Mouse (Mus musculus) liver, adult (tissue): ENCODE measurements around the gene Rmnd5a.

ENCODE experiments used
- GATA4 ChIP-seq: IDR thresholded peaks from 2 replicates; pipeline ENCODE4 v1.6.1; 2014; ENCODE audit warnings: mild to moderate bottlenecking, low read length; ENCODE audit not compliant: insufficient replicate concordance

The Rmnd5a gene

GRCm38 (mm10) chr6:71390496-71390895, 49.9 kb downstream of the Rmnd5a start:
- TF ChIP-seq GATA4: no peak

DNA sequence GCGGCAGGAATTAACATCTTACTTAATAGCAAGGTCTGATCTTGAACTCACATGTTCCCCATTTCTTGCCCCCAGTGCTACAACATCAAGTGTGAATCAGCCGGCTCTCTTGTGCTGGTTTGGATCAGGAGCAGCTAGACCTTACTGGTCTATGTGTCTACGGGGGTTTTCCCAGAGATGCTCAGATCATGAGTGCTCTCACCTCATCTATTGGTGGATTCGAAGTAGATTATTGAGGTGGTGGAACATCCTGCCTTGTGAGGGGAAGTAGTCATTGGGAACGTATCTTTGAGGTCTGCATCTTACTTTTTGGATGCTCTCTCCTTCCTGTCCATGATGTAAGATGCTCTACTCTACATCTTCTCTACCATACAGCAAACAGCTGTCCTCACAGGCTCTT, 58.8 kb downstream of the Rmnd5a start:
- no peak for TF ChIP-seq GATA4

- no peak for TF ChIP-seq GATA4
Measured at GRCm38 (mm10) chr6:71376711-71377110, 63.7 kb downstream of the Rmnd5a start.

DNA sequence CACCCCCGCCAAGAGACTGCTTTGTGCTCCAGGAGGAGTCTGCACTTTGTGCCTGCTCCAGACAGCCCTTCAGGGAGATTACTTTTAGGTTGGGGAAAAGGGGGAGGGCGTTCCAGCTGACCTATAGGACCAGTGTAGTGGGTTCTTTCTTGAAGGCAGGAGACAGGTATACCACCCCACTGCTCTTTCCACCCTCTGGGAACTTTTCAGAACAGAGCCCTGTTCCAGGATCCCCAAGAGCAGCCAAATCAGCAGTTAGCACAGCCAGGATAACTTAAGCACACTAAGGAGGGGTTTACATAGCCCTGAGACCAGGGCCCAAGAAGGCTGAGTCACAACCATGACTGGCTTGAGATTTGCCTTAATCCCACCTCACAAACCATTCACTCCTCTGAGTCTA, 65.5 kb downstream of the Rmnd5a start:
- no peak for TF ChIP-seq GATA4

GRCm38 (mm10) chr6:71374311-71374829, 66.1 kb downstream of the Rmnd5a start:
- TF ChIP-seq GATA4: no peak

DNA sequence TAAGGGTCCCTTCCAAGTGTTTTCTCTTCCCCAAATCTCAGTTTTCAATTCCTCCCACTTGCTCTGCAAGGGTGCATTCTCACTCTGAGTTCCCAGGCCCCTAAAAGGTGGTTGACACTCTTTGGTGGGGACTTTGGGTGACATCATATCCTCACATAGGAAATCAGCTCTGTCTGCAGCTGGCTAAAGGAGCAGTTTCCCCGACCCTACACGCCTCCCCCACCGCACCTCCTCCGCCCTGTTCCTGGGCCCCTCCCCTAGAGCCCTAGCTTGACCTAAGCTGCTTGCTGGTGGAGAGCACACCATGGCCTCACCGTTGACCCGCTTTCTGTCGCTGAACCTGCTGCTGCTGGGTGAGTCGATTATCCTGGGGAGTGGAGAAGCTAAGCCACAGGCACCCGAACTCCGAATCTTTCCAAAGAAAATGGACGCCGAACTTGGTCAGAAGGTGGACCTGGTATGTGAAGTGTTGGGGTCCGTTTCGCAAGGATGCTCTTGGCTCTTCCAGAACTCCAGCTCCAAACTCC, 67.1 kb downstream of the Rmnd5a start, which contains the start of gene Cd8a:
TSS of gene Cd8a (plus strand) at position 179 of the 527 bp plus-strand sequence.
- TF ChIP-seq GATA4: no peak

- TF ChIP-seq GATA4: no peak
Measured at GRCm38 (mm10) chr6:71372041-71372720, 68.3 kb downstream of the Rmnd5a start.

GRCm38 (mm10) chr6:71371085-71371605, 69.3 kb downstream of the Rmnd5a start:
- no peak for TF ChIP-seq GATA4

DNA sequence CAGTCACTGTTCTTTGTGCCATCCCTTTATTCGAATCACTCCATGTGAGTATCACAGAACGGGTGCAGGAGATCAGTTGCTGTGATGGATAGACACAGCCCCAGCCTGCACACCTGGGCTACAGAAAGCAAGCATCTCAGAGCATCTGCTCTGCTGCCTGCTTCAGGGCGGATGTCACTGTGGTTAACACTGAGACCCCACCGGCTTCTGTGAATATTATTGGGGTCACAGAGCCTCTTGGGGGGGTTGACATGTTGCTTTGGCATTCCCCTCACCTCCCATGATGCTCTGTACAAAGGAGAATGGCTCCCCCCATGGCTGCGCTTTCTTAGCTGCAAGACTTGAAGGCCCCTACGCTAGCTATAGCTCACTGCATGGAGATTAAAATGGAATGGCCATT, 71.0 kb downstream of the Rmnd5a start:
- no peak for TF ChIP-seq GATA4

GRCm38 (mm10) chr6:71363995-71364394, 76.4 kb downstream of the Rmnd5a start:
- TF ChIP-seq GATA4: no peak

- no peak for TF ChIP-seq GATA4
Measured at GRCm38 (mm10) chr6:71361156-71361670, 79.2 kb downstream of the Rmnd5a start.

- TF ChIP-seq GATA4: no peak
Measured at GRCm38 (mm10) chr6:71360751-71361150, 79.7 kb downstream of the Rmnd5a start.

DNA sequence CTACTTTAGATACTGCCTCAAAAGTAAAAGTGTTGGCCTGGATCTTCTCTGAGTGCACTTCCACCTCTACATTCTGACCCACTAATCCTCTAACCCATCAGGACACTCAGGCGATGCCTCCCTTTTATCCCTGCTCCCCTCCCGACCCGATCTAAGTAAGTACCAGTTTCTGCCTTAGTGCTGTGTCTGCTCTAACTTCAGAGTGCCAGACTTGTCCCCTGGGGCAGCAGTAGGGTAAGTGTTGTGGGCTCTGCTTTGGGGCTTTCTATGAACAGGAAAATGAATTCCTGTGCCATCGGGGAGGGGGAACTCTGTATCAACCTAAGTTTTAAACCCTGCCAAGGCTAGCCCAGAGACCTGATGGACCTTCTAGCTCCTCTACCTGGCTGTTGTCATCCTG, 80.2 kb downstream of the Rmnd5a start:
- TF ChIP-seq GATA4: no peak

GRCm38 (mm10) chr6:71357493-71357892, 82.9 kb downstream of the Rmnd5a start:
- TF ChIP-seq GATA4: no peak

DNA sequence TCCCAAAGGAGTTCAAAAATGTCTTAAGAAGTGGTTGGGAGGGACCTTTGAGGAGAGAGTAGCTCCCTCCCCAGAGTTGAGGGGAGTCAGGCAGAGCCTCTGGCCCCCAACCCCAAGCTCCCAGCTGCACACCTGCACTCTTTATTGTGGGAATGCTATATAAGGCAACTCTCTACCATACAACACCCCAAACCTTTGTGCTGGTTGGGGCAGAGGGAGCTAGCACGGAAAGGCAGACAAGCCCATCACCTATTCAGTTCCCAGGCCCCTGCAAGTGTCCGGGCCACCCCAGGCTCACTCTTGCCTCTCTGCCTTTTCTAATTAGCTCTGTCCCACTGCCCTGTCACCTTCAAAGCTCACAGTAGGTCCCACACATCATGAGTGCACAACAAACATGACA, 86.7 kb downstream of the Rmnd5a start:
- no peak for TF ChIP-seq GATA4

GRCm38 (mm10) chr6:71352866-71353427, 87.5 kb downstream of the Rmnd5a start:
- TF ChIP-seq GATA4: no peak
